Mouse (Mus musculus) forebrain, embryonic 14.5 days (tissue): ENCODE results near the gene St7. TPM values are rescaled to one million over a fixed set of nuclear protein-coding genes. Genes with fewer than 3 reads are reported as not detected.

Experiments used
- ATAC-seq: fragments of 200-750 bp; cut with Nextera tagmentation; 2 replicates; pipeline ENCODE4 v1.8.0; 2017; ENCODE audit warnings: mild to moderate bottlenecking, moderate library complexity
- DNase-seq: peaks from one replicate; pipeline ENCODE4 v3.0.0-alpha.2; 2015; ENCODE audit warnings: low spot score
- H3K27ac ChIP-seq: fragments of 300-500 bp; sonication (generic); 2 replicates; pipeline ENCODE4 v1.5.1; 2014; ENCODE audit warnings: low read depth, mild to moderate bottlenecking, control low read depth, low read length, moderate library complexity
- H3K27me3 ChIP-seq: fragments of 300-500 bp; sonication (generic); replicated peaks from 2 replicates; pipeline ENCODE4 v1.6.1; 2014; ENCODE audit warnings: low read length, control low read depth, mixed read lengths; ENCODE audit not compliant: control insufficient read depth, insufficient read depth
- H3K36me3 ChIP-seq: fragments of 300-500 bp; sonication (generic); 2 replicates; pipeline ENCODE4 v1.6.1; 2014; ENCODE audit warnings: low read length, control low read depth; ENCODE audit not compliant: control insufficient read depth, insufficient read depth
- H3K4me1 ChIP-seq: fragments of 300-500 bp; sonication (generic); 2 replicates; pipeline ENCODE4 v1.6.1; 2014; ENCODE audit warnings: antibody characterized with exemption, low read length, control low read depth; ENCODE audit not compliant: control insufficient read depth, insufficient read depth
- H3K4me2 ChIP-seq: fragments of 300-500 bp; sonication (generic); 2 replicates; pipeline ENCODE4 v1.6.1; 2014; ENCODE audit warnings: mild to moderate bottlenecking, control low read depth, low read length
- H3K4me3 ChIP-seq: fragments of 300-500 bp; sonication (generic); 2 replicates; pipeline ENCODE4 v1.5.1; 2014; ENCODE audit warnings: low read depth, low read length, control low read depth
- H3K9ac ChIP-seq: fragments of 300-500 bp; sonication (generic); 2 replicates; pipeline ENCODE4 v1.6.1; 2014; ENCODE audit warnings: mild to moderate bottlenecking, low read length, control low read depth, moderate library complexity
- H3K9me3 ChIP-seq: fragments of 300-500 bp; sonication (generic); replicated peaks from 2 replicates; pipeline ENCODE4 v1.6.1; 2016; ENCODE audit warnings: low read length, control low read depth, mixed read lengths; ENCODE audit not compliant: control insufficient read depth
- WGBS: fragments of 180-500 bp; shearing (Covaris S2); extraction: QIAGEN DNeasy Blood & Tissue Kit; methylation state at CpG from one replicate; pipeline ENCODE4 v1.1.7; 2014; 5-methylcytosine and 5-hydroxymethylcytosine counted together
- polyA plus RNA-seq: library from polyadenylated mRNA; unstranded; fragments of >200 nt; fragmentation: Nextera tagmentation; extraction: Ambion mirVana; gene quantifications from 2 replicates; pipeline ENCODE4 v1.2.1, GENCODE M21; 2014

The St7 gene
- polyA plus RNA-seq, 1 experiment from 2014 or later: 55.2 TPM

GRCm38 (mm10) chr6:17895562-17895961 is 202.8 kb downstream of the St7 start:
- no peak overlapping the region for H3K4me2 ChIP-seq
- ATAC-seq: no peak
- WGBS: 95% methylated on average over 3 of the region's 3 CpGs
- no peak overlapping the region for H3K4me3 ChIP-seq
- H3K36me3 ChIP-seq: peaks cover 19% of the 10 kb centered on the region; the same call in 1 of the 2 replicates
- no peaks in the 10 kb centered on the region for H3K27me3 ChIP-seq
- no peak overlapping the region for H3K27ac ChIP-seq
- DNase-seq: no peak
- no peaks in the 10 kb centered on the region for H3K4me1 ChIP-seq
- H3K9ac ChIP-seq: no peak overlapping the region
- no peaks in the 10 kb centered on the region for H3K9me3 ChIP-seq

- H3K4me3 ChIP-seq: no peak overlapping the region
- ATAC-seq (no peak), DNase-seq (no peak)
- H3K9ac ChIP-seq: no peak overlapping the region
- no peaks in the 10 kb centered on the region for H3K9me3 ChIP-seq
- WGBS: 84% methylated on average over 1 of the region's 1 CpGs
- no peaks in the 10 kb centered on the region for H3K27me3 ChIP-seq
- no peaks in the 10 kb centered on the region for H3K4me1 ChIP-seq
- peaks cover 9% of the 10 kb centered on the region; the same call in 1 of the 2 replicates for H3K36me3 ChIP-seq
- no peak overlapping the region for H3K4me2 ChIP-seq
- no peak overlapping the region for H3K27ac ChIP-seq
Observed at GRCm38 (mm10) chr6:17898539-17898938, 205.8 kb downstream of the St7 start.

- ATAC-seq: no peak
Observed at GRCm38 (mm10) chr6:17903355-17903754, 210.6 kb downstream of the St7 start.

GRCm38 (mm10) chr6:17905776-17906175 is 213.0 kb downstream of the St7 start:
- no peak overlapping the region for H3K27ac ChIP-seq
- DNase-seq: no peak
- H3K4me2 ChIP-seq: no peak overlapping the region
- H3K4me3 ChIP-seq: no peak overlapping the region
- H3K36me3 ChIP-seq: peaks cover 21% of the 10 kb centered on the region
- H3K27me3 ChIP-seq: no peaks in the 10 kb centered on the region
- no peak overlapping the region for H3K9ac ChIP-seq
- H3K9me3 ChIP-seq: no peaks in the 10 kb centered on the region
- WGBS: 15% methylated on average over 3 of the region's 3 CpGs
- ATAC-seq: peak; percentile 35; the same call in 1 of the 2 replicates
- H3K4me1 ChIP-seq: 0 out of 2 replicates have a peak, but pooled peaks cover 6% of the 10 kb centered on the region

More at GRCm38 (mm10) chr6:17903355-17903754, 210.6 kb downstream of the St7 start:
- no peak overlapping the region for H3K9ac ChIP-seq
- DNase-seq: no peak
- H3K36me3 ChIP-seq: peaks cover 20% of the 10 kb centered on the region
- no peak overlapping the region for H3K4me2 ChIP-seq
- no peaks in the 10 kb centered on the region for H3K9me3 ChIP-seq
- WGBS: 85% methylated on average over 3 of the region's 3 CpGs
- H3K4me1 ChIP-seq: 0 out of 2 replicates have a peak, but pooled peaks cover 6% of the 10 kb centered on the region
- no peak overlapping the region for H3K27ac ChIP-seq
- H3K4me3 ChIP-seq: no peak overlapping the region
- no peaks in the 10 kb centered on the region for H3K27me3 ChIP-seq

GRCm38 (mm10) chr6:17906289-17906688 is 213.6 kb downstream of the St7 start:
- Histone ChIP-seq H3K36me3 (peaks cover 21% of the 10 kb centered on the region), H3K9ac (no peak overlapping the region; the same call in 1 of the 2 replicates), H3K27ac (no peak overlapping the region), H3K27me3 (no peaks in the 10 kb centered on the region), H3K4me1 (0 out of 2 replicates have a peak, but pooled peaks cover 6% of the 10 kb centered on the region), H3K4me2 (no peak overlapping the region), H3K9me3 (no peaks in the 10 kb centered on the region), H3K4me3 (no peak overlapping the region)
- DNase-seq (peak; percentile 15), ATAC-seq (peak; percentile 35; the same call in 1 of the 2 replicates)
- WGBS: 5% methylated on average over 6 of the region's 6 CpGs

GRCm38 (mm10) chr6:17912312-17912711 is 219.6 kb downstream of the St7 start:
- ATAC-seq (no peak), DNase-seq (no peak)
- no peak overlapping the region for H3K9ac ChIP-seq
- no peaks in the 10 kb centered on the region for H3K9me3 ChIP-seq
- 0 out of 2 replicates have a peak, but pooled peaks cover 5% of the 10 kb centered on the region for H3K36me3 ChIP-seq
- H3K27me3 ChIP-seq: no peaks in the 10 kb centered on the region
- no peak overlapping the region for H3K4me3 ChIP-seq
- H3K27ac ChIP-seq: no peak overlapping the region
- H3K4me2 ChIP-seq: no peak overlapping the region
- 79% methylated on average over 6 of the region's 6 CpGs for WGBS
- no peaks in the 10 kb centered on the region for H3K4me1 ChIP-seq

GRCm38 (mm10) chr6:17912825-17913224 is 220.1 kb downstream of the St7 start:
- Histone ChIP-seq H3K27me3 (no peaks in the 10 kb centered on the region), H3K4me1 (no peaks in the 10 kb centered on the region), H3K9me3 (no peaks in the 10 kb centered on the region), H3K9ac (no peak overlapping the region), H3K4me2 (no peak overlapping the region), H3K4me3 (no peak overlapping the region), H3K36me3 (0 out of 2 replicates have a peak, but pooled peaks cover 5% of the 10 kb centered on the region), H3K27ac (no peak overlapping the region)
- 80% methylated on average over 2 of the region's 2 CpGs for WGBS
- ATAC-seq (peak; percentile 16; the same call in 1 of the 2 replicates), DNase-seq (no peak)

- ATAC-seq: no peak
- H3K9ac ChIP-seq: no peak overlapping the region
- no peak for DNase-seq
- no peaks in the 10 kb centered on the region for H3K27me3 ChIP-seq
- H3K27ac ChIP-seq: no peak overlapping the region
- H3K36me3 ChIP-seq: 0 out of 2 replicates have a peak, but pooled peaks cover 4% of the 10 kb centered on the region
- no peak overlapping the region for H3K4me2 ChIP-seq
- no peak overlapping the region for H3K4me3 ChIP-seq
- no peaks in the 10 kb centered on the region for H3K9me3 ChIP-seq
- WGBS: 73% methylated on average over 1 of the region's 1 CpGs
- H3K4me1 ChIP-seq: no peaks in the 10 kb centered on the region
Observed at GRCm38 (mm10) chr6:17913315-17913714, 220.6 kb downstream of the St7 start.

- DNase-seq (no peak), ATAC-seq (no peak)
- H3K27ac ChIP-seq: no peak overlapping the region
- H3K4me1 ChIP-seq: no peaks in the 10 kb centered on the region
- H3K27me3 ChIP-seq: no peaks in the 10 kb centered on the region
- no peak overlapping the region for H3K4me2 ChIP-seq
- no peak overlapping the region for H3K9ac ChIP-seq
- 0 out of 2 replicates have a peak, but pooled peaks cover 3% of the 10 kb centered on the region for H3K36me3 ChIP-seq
- 85% methylated on average over 3 of the region's 3 CpGs for WGBS
- no peak overlapping the region for H3K4me3 ChIP-seq
- no peaks in the 10 kb centered on the region for H3K9me3 ChIP-seq
Observed at GRCm38 (mm10) chr6:17914300-17914699, 221.6 kb downstream of the St7 start.
